Mouse (Mus musculus): ENCODE results near the gene Hibadh. TPM values are rescaled to one million over a fixed set of nuclear protein-coding genes. Genes with fewer than 3 reads are reported as not detected.

Hibadh gene
- polyA plus RNA-seq, 1 experiment from 2014 or later = 72.3 TPM

DNA sequence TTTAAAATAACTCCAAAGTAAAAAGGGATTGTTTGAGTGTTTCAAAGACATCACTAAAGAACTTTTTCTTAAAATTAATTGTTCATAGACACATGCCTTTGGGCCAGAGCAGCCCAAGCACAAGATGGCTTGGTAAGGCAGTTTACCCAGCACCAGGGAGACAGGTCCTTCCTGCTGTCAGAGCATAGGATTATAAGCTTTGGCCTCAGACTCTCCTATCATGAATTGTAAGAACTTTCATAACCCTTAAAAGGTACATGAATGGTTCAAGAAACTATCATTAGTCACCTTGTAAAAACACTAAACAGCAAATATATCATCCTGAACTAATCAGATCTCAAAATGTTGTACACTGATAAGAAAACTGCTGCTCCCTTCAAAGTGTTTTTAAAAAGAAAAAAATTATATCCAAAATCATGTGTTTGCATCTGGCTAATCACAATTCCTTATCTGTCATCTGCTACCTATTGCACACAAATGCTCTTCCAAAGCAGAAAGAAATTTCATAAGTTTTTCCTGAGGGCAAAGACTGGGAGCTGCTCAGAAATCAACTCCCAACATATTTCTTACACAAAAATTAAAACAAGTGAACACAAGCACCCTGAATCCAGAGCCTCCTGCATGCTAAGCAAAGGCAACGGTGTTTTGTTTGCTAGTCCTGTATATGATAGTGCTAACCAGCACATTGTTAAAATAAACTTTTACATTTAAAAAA is 1.6 kb downstream of the Hibadh start:
- no peaks in the 10 kb centered on the region for H3K27me3 ChIP-seq
- H3K4me2 ChIP-seq = peak overlapping the region; percentile 84
- peaks cover 22% of the 10 kb centered on the region for H3K4me1 ChIP-seq (replicated peaks)
- WGBS (ENCODE audit: insufficient replicate concordance) = 64% methylated on average over 1 of the region's 1 CpGs
- H3K4me3 ChIP-seq (replicated peaks) = peak overlapping the region; percentile 80; the same call in 1 of the 2 replicates
- no peaks in the 10 kb centered on the region for H3K9me3 ChIP-seq (replicated peaks)
- H3K27ac ChIP-seq (replicated peaks) = no peak overlapping the region
- no peaks in the 10 kb centered on the region for H3K36me3 ChIP-seq (replicated peaks)
- ATAC-seq (ENCODE audit: insufficient read depth) = no peak
- H3K9ac ChIP-seq = no peak overlapping the region

DNA sequence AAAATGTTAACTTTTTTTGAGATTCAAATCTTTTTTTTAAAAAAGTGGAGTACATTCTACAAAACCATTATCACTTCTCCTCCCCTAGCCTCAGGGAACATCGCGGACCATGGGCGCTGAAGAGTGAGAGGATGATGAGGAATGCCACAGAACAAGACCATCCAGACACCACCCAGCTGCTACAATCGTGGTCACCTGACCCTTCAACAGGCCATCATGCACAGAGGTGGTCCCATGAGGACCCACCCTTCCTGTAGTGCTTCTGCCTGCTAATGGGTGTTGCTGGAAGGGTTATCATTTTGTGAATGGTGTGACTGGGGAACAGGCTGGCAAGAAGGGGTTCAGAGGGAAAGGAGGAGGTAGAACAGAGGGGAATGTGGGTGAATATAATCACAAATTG is 2.9 kb downstream of the Hibadh start:
- H3K27ac ChIP-seq (replicated peaks) = no peak overlapping the region
- H3K36me3 ChIP-seq (replicated peaks) = no peaks in the 10 kb centered on the region
- H3K9me3 ChIP-seq (replicated peaks) = no peaks in the 10 kb centered on the region
- H3K9ac ChIP-seq = no peak overlapping the region
- H3K27me3 ChIP-seq = no peaks in the 10 kb centered on the region
- H3K4me3 ChIP-seq (replicated peaks) = no peak overlapping the region
- WGBS (ENCODE audit: insufficient replicate concordance) = 80% methylated on average over 4 of the region's 4 CpGs
- H3K4me2 ChIP-seq = no peak overlapping the region
- H3K4me1 ChIP-seq (replicated peaks) = peaks cover 22% of the 10 kb centered on the region
- no peak for ATAC-seq (ENCODE audit: insufficient read depth)

DNA sequence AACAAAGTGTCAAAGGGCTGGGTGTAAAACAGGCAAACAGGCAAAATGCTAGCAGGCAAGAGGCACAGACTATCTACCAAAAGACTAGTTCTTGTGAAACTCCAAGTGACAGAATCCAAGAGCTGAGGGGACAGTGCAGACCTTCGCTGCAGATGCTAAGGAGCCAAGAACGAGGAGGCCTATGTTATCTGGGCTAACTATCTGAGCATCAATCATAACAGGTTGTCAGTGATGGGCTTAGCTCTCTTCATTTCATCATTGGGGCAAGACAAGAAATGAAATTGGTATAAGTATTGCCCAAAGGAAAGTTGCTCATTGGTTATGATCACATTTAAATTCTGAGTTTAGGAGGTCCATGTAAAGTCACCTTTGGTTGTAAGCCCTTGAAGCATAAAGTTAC is 4.8 kb downstream of the Hibadh start:
- Histone ChIP-seq H3K4me2 (no peak overlapping the region), H3K27me3 (no peaks in the 10 kb centered on the region), H3K9ac (no peak overlapping the region), H3K27ac (replicated peaks) (no peak overlapping the region), H3K36me3 (replicated peaks) (no peaks in the 10 kb centered on the region), H3K9me3 (replicated peaks) (no peaks in the 10 kb centered on the region), H3K4me1 (replicated peaks) (peaks cover 16% of the 10 kb centered on the region), H3K4me3 (replicated peaks) (no peak overlapping the region)
- ATAC-seq (ENCODE audit: insufficient read depth) = no peak
- WGBS (ENCODE audit: insufficient replicate concordance) = 54% methylated on average over 2 of the region's 2 CpGs

DNA sequence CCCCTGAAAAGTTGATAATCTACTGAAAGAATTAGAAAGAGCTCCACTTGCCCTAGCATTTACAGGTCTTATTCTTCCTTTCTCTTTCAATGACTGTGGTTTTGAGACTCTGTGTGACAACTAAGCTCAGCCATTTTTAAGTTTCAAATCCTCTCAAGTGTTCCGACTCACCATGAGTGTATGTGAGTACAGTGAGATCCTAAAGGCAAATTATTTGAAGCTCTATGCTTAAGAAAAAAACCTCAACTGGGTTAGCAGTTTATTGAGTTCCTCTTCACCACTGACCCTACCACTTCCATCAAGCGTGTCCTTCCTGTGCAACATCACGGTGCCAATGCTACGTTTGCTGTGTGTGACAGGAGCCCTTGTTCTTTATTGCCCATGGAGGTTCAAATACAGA is 9.6 kb downstream of the Hibadh start:
- Histone ChIP-seq H3K27me3 (no peaks in the 10 kb centered on the region), H3K9ac (no peak overlapping the region), H3K27ac (replicated peaks) (no peak overlapping the region), H3K4me1 (replicated peaks) (peaks cover 6% of the 10 kb centered on the region), H3K4me3 (replicated peaks) (no peak overlapping the region), H3K36me3 (replicated peaks) (no peaks in the 10 kb centered on the region), H3K9me3 (replicated peaks) (no peaks in the 10 kb centered on the region), H3K4me2 (no peak overlapping the region)
- no peak for ATAC-seq (ENCODE audit: insufficient read depth)
- WGBS (ENCODE audit: insufficient replicate concordance) = 70% methylated on average over 4 of the region's 4 CpGs

DNA sequence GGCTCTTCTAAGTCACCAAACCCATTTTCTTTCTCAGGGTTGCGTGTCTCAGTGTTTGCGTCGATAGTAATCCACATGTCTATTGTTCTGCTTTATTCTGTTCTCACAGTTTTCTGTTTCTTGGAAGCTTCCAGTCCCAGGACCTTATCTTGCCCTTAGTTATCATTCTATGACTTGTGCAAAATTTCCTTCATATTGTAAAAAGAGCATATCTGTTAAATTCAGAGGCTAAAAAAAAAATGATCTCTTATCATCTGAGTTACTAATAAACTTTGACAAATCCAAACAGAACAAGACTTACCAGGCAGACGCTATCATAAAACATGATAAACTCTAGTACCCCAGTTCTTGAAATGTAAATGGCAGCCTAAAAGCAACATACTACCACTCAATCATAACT is 11.0 kb downstream of the Hibadh start:
- no peaks in the 10 kb centered on the region for H3K27me3 ChIP-seq
- 0 out of 2 replicates have a peak, but pooled peaks cover 4% of the 10 kb centered on the region for H3K36me3 ChIP-seq (replicated peaks)
- H3K9ac ChIP-seq = no peak overlapping the region
- H3K9me3 ChIP-seq (replicated peaks) = no peaks in the 10 kb centered on the region
- no peak overlapping the region for H3K4me2 ChIP-seq
- ATAC-seq (ENCODE audit: insufficient read depth) = no peak
- 70% methylated on average over 4 of the region's 4 CpGs for WGBS (ENCODE audit: insufficient replicate concordance)
- no peak overlapping the region for H3K27ac ChIP-seq (replicated peaks)
- H3K4me1 ChIP-seq (replicated peaks) = peaks cover 6% of the 10 kb centered on the region
- H3K4me3 ChIP-seq (replicated peaks) = no peak overlapping the region

DNA sequence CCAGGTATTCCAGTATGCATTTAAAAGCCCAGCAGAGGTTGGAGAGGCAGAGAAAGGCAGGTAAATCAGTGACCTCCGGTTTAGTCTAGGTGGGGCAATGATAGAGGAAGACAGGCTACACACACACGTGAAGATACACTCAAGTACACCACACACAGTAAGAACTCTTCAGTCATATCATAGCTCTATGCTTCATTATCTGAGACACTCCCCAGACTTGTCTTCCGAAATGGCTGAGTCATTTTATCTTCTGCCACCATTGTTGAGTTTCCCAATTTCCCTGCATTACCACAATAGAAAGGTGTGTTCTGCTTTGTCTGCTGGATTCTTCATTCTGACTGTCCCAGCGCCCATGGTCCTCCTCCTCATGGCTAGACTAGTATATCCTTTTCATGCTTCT is 13.5 kb downstream of the Hibadh start:
- Histone ChIP-seq H3K27me3 (no peaks in the 10 kb centered on the region), H3K9ac (no peak overlapping the region), H3K4me3 (replicated peaks) (no peak overlapping the region), H3K36me3 (replicated peaks) (0 out of 2 replicates have a peak, but pooled peaks cover 12% of the 10 kb centered on the region), H3K4me1 (replicated peaks) (peaks cover 9% of the 10 kb centered on the region), H3K9me3 (replicated peaks) (no peaks in the 10 kb centered on the region), H3K27ac (replicated peaks) (no peak overlapping the region), H3K4me2 (no peak overlapping the region)
- ATAC-seq (ENCODE audit: insufficient read depth) = 0 out of 2 replicates have a peak, but pooled peaks have one; percentile 47
- 30% methylated on average over 4 of the region's 4 CpGs for WGBS (ENCODE audit: insufficient replicate concordance)

DNA sequence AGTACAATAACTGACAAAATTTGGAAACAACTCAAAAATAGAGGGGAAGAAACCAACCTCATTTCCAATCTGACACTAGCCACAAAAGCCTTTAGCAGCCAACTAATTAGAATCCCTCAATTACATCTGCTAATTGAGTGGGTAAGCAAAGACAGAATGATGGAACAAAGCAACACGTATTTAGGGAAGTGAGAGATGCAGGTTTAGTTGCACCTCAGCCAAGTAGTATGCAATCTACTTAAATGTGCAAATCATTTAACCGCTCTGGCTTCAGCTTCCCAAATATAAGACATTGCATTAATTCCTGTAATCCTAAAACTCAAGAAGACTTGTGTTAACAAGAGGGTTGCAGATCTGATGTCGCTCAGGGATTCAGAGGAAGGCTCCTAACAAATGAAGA is 16.4 kb downstream of the Hibadh start:
- peaks cover 25% of the 10 kb centered on the region; the same call in 1 of the 2 replicates for H3K36me3 ChIP-seq (replicated peaks)
- H3K4me1 ChIP-seq (replicated peaks) = peaks cover 9% of the 10 kb centered on the region
- no peaks in the 10 kb centered on the region for H3K27me3 ChIP-seq
- ATAC-seq (ENCODE audit: insufficient read depth) = no peak
- H3K9me3 ChIP-seq (replicated peaks) = no peaks in the 10 kb centered on the region
- WGBS (ENCODE audit: insufficient replicate concordance) = 71% methylated on average over 3 of the region's 3 CpGs
- no peak overlapping the region for H3K27ac ChIP-seq (replicated peaks)
- no peak overlapping the region for H3K4me2 ChIP-seq
- no peak overlapping the region for H3K9ac ChIP-seq
- H3K4me3 ChIP-seq (replicated peaks) = no peak overlapping the region

DNA sequence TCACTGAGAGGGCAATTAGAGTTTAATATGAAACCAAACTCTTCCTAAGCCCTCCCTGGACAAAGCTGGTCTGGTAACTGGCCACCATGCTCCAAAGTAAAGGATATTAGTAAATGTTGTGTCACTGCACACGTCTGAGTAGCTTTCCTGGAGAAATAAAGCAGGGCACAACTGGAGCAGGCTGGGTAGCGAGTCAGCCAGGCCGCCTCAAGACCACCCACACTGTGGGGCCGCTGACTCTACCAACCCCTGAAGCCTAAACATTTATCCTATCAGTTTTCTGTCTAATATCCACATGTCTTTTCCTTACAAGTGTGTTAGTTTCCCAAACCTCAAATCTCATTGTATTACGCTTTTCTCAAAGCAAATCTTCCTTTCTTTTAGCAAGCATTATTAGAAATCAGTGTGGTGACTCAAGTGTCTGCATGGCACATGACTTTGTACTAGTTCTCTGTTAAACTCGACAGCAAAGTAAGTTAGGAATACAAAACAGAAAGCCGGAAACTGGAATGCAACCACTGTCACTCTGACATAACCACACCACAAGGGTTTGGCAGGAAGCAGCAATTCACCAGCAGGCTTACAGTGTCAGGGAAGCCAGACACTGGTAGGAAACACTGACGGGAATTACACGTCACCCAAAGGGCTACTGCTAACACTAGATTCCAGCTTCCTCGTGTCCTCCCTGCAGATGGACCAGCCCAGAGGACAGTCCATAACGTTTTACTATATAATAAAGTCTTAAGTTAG is 18.3 kb downstream of the Hibadh start:
- 54% methylated on average over 11 of the region's 11 CpGs for WGBS (ENCODE audit: insufficient replicate concordance)
- Histone ChIP-seq H3K9ac (no peak overlapping the region), H3K4me1 (replicated peaks) (peaks cover 8% of the 10 kb centered on the region), H3K4me3 (replicated peaks) (no peak overlapping the region), H3K4me2 (no peak overlapping the region), H3K27ac (replicated peaks) (no peak overlapping the region), H3K27me3 (no peaks in the 10 kb centered on the region), H3K36me3 (replicated peaks) (peaks cover 30% of the 10 kb centered on the region; the same call in 1 of the 2 replicates), H3K9me3 (replicated peaks) (no peaks in the 10 kb centered on the region)
- no peak for ATAC-seq (ENCODE audit: insufficient read depth)

DNA sequence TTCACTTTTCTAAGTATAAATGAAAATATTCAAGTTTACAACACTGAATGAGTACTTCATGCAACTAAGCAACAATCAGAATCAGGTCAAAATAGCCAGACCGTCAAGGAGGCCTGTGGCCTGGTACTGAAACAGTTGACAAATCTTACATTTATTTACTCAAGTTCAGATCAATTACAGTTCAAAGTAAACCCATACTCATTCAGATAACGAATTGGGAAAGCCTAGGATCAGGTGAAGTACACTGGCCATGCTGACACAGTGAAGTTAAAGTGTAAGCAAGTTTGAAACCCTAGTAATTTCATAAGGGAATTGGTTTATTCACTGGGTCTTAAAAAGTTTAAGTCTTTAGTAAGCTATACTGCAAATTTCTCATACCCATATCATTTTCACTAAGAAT is 20.1 kb downstream of the Hibadh start:
- no peaks in the 10 kb centered on the region for H3K9me3 ChIP-seq (replicated peaks)
- H3K4me1 ChIP-seq (replicated peaks) = peaks cover 3% of the 10 kb centered on the region; the same call in 1 of the 2 replicates
- 58% methylated on average over 2 of the region's 2 CpGs for WGBS (ENCODE audit: insufficient replicate concordance)
- H3K27ac ChIP-seq (replicated peaks) = no peak overlapping the region
- H3K4me2 ChIP-seq = no peak overlapping the region
- no peak for ATAC-seq (ENCODE audit: insufficient read depth)
- peaks cover 32% of the 10 kb centered on the region; the same call in 1 of the 2 replicates for H3K36me3 ChIP-seq (replicated peaks)
- H3K4me3 ChIP-seq (replicated peaks) = no peak overlapping the region
- no peaks in the 10 kb centered on the region for H3K27me3 ChIP-seq
- no peak overlapping the region for H3K9ac ChIP-seq

DNA sequence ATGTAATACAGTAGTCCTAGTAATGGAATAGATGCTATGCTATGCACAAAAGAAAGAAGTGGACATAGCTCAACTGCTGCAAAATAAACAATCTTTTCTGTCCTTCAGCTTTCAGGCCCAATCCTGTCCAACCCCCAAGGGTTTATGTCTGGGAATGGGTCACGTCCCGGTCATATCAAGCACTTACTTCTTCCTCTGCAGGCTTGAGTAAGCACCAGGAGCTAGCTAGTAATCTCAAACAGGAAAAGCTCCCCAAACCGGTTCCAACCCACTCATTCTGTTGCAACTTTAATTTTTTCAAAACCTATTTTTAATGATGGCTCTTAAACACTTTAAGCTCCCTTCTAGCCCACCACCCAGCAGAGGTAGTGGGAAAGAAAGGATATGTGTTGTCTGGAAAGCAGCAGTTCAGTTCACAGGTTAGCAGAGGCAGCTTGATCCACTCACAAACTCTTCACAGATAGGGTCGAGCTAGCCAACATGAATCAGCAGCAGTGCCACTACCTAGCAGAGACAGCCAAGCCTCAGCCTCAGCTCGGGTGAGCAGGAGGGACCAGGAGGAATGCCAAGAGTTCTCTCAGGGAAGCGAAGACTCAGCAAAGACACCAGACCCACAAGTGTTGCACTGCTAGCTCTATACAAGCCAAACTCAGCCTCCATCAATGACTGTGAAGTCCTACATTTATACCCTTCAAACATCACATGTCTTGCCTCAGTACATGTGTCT is 30.4 kb downstream of the Hibadh start:
- no peak for ATAC-seq (ENCODE audit: insufficient read depth)
- Histone ChIP-seq H3K36me3 (replicated peaks) (0 out of 2 replicates have a peak, but pooled peaks cover 3% of the 10 kb centered on the region), H3K4me3 (replicated peaks) (no peak overlapping the region), H3K9me3 (replicated peaks) (no peaks in the 10 kb centered on the region), H3K4me2 (no peak overlapping the region), H3K27ac (replicated peaks) (no peak overlapping the region), H3K27me3 (no peaks in the 10 kb centered on the region), H3K4me1 (replicated peaks) (no peaks in the 10 kb centered on the region; the same call in 1 of the 2 replicates), H3K9ac (no peak overlapping the region)
- WGBS (ENCODE audit: insufficient replicate concordance) = 66% methylated on average over 6 of the region's 6 CpGs

DNA sequence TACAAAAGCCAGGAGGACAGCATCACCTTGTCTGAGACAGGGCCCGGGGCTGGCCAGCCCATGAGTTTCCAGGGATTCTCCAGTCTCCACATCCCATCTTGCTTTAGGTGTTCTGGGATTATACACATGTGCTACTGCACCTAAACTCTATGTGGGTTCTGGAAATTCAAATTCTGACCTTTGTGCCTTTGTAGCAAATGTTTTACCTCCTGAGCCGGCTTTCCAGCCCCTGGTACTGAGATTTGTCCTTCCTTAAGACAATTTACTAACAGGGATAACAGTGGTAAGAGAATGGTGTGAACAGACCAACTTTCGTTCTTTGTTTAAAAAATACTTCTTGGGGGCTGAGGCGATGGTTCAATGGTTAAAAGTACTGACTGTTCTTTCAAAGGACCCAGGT is 32.1 kb downstream of the Hibadh start:
- Histone ChIP-seq H3K9ac (no peak overlapping the region), H3K9me3 (replicated peaks) (no peaks in the 10 kb centered on the region), H3K27me3 (no peaks in the 10 kb centered on the region), H3K4me3 (replicated peaks) (no peak overlapping the region), H3K36me3 (replicated peaks) (0 out of 2 replicates have a peak, but pooled peaks cover 3% of the 10 kb centered on the region), H3K4me1 (replicated peaks) (no peaks in the 10 kb centered on the region; the same call in 1 of the 2 replicates), H3K27ac (replicated peaks) (no peak overlapping the region), H3K4me2 (no peak overlapping the region)
- no peak for ATAC-seq (ENCODE audit: insufficient read depth)
- WGBS (ENCODE audit: insufficient replicate concordance) = 73% methylated on average over 4 of the region's 4 CpGs
